Mouse (Mus musculus) right cerebral cortex, adult 18-20 months (tissue): ENCODE data around the gene Cacna1a.
A peak's percentile ranks its signal among the peaks of the same experiment; 100 is the strongest.

Source experiments
- DNase-seq: peaks from one replicate; pipeline ENCODE4 v3.0.0; 2022; ENCODE audit warnings: mixed read lengths

The Cacna1a gene

DNA sequence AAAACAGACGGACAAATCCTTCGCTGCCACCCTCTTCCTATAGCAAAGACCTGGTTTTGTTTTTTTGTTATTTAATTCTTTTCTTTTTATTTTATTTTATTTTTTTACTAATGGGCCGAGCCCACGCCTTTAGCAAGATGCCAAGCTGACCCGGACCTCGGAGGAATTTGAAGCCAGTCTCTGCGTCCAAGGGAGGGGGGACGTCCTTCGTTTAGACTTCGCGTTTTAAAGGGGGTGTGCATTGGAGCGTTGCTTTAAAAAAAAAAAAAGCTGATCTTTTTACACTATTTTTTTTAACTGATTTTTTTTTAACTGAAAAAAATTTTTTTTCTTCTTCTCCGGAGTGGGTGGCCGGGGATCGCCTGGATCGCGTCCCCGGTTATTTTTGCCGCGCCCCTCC lies 26.7 kb downstream of the Cacna1a start:
- no peak for DNase-seq

- peak; percentile 32 for DNase-seq
Measured at GRCm38 (mm10) chr8:84415378-84415898, 27.2 kb downstream of the Cacna1a start.

DNA sequence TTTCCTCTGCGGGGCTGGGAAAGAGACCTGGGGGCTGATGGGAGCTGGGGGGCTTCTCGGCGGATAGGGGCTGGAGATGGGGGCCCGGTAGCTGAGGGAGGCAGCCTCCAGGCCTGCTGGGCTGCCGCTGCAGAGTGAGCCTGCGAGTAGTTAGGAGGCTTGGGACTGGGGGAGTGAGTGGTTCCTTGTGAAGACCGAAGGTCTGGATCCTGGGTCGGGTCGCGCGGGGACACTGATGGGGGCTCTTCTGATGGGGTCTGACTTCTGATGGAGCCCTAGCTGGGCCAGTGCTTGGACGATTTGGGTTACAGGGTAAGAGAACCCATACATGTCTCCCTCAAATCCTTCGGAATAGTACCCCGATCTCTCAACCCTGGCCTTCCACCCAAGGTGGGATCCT lies 27.8 kb downstream of the Cacna1a start:
- no peak for DNase-seq

- peak; percentile 58 for DNase-seq
Measured at GRCm38 (mm10) chr8:84416915-84417314, 28.7 kb downstream of the Cacna1a start.

DNA sequence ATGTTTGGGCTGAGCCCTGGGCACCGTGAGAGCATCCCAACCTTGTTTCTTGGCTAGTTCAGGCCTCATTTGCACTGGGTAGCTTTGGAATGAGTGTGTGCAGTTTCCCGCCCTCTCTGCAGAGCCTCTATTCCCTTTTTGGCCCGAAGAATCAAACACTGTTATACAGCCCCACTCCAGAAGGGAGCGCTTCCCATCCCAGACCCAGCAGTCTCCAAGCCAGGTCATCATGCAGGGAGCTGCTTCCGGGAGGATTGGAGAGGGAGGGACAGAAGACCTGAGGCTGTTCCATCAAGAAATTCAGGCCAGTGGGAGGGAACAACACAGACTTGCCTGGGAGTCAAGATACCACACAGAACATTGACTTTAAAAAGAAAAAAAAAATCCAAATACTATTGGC lies 29.6 kb downstream of the Cacna1a start:
- peak; percentile 31 for DNase-seq

DNA sequence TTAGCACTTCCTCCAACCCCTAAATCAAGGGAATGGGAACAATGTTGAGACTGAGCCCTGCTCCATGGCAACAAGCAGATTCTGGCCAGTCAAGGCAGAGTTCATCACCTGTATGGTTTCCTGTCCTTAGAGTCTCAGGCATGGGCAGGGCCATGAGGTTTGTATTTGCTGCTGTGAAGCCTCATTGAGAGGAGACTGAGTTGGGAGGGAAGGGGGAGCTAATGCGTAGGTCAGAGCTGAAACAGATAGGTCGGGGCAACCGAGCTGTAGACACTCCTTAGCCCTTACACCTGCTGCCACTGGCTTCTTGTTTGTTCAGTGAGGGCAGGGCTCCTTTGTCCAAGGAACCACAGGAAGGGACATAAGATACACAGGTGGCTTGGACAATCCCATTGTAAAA lies 36.2 kb downstream of the Cacna1a start:
- DNase-seq = no peak

DNA sequence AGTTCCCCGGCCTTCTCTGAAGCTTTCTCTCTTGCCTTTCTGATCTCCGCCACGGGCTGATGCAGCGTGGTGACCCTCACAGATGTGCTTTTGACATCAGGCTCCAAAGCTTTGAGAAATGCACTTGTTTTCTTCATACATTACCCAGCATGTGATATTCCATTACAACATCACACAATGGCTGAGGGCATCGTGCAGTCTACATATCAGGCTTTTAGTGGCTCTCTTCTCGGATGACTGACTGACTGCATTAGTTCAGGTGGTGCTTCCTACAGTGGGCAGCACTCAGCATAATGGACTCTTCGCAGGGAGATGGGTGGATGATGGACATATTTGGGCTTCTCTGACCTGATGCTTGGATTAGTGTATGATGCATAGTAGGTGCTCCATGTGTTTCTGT lies 37.8 kb downstream of the Cacna1a start:
- DNase-seq = no peak

DNA sequence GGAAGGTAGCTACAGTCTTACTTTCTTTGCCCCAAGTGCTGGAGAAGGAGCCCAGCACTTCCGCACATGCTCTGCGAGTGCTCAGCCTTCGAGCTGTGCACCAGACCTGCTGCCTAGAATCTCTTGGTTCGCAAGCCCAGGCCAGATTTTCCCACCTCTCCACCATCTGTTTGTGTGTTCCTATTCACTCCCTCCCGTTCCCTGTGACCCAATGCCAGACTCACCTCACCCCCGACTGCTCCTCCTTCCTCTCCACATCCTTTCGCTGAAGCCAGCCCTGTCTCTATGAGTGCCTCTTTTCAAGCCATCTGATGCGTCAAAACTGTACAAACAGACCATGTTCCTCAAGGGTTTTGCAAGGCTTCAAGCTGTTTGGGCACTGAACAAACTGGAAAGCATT lies 38.3 kb downstream of the Cacna1a start:
- no peak for DNase-seq

- DNase-seq = no peak
Measured at GRCm38 (mm10) chr8:84428034-84428433, 39.8 kb downstream of the Cacna1a start.

- DNase-seq = no peak
Measured at GRCm38 (mm10) chr8:84429014-84429413, 40.8 kb downstream of the Cacna1a start.

- peak; percentile 62 for DNase-seq
Measured at GRCm38 (mm10) chr8:84429492-84429891, 41.3 kb downstream of the Cacna1a start.

DNA sequence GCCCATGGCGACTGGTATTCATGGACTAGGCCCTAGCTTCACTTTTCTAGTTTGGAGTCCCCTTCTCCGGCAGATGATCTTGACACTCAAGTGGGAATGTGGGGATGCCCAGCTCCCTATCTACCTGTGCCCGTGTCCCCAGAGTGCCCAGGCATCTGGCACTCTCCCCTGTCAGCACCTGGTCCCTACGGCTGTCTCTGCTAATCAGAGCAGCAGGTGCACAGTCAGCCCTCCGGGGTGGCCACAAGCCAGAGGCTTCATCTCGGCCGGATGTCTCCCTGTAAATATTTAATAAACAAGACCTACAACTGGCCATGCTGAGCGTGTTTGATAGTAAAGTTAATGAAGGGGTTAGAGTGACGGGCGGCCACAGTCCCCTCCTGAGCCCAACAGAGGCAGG lies 47.1 kb downstream of the Cacna1a start:
- DNase-seq = no peak

DNA sequence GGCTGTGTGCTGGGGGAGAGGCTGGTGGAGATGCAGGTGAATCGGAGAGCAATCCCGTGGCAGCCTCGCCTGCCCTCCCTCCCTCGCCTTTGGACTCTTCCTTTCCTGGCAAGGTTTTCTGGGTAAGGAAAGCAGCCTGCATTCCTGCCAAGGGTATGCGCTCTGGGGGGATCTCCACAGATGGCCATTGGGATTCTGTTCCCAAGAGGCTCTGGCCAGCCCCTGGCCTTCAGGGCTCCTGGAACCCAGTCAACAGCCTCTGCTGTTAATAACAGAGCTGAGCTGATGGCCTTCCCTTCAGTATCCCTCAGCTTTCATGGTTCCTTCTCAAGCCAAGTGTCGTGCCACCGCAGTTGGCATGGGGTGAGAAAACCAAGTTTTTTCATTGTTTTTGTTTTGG lies 51.6 kb downstream of the Cacna1a start:
- no peak for DNase-seq

DNA sequence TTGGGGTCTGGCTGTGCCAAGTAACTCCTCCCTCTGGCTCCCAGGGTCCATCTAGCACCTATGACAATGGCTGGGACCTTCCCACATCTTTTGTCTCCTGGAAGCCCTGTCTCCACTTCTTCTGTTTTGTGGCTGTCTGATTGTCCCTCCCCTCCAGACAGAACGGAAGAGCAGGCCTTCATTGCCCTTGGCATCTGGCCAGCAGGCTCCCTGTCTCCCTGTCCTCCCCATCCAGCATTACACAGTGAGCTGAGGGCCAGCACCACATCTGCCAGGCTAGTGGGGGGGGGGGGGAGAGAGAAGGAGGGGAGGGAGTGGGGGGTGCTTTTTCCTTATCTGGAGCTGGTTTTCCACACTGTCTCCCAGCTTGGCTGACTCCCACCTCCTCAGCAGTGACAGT lies 53.8 kb downstream of the Cacna1a start:
- no peak for DNase-seq

- no peak for DNase-seq
Measured at GRCm38 (mm10) chr8:84446571-84446991, 58.3 kb downstream of the Cacna1a start.

- no peak for DNase-seq
Measured at GRCm38 (mm10) chr8:84454532-84454931, 66.3 kb downstream of the Cacna1a start.

DNA sequence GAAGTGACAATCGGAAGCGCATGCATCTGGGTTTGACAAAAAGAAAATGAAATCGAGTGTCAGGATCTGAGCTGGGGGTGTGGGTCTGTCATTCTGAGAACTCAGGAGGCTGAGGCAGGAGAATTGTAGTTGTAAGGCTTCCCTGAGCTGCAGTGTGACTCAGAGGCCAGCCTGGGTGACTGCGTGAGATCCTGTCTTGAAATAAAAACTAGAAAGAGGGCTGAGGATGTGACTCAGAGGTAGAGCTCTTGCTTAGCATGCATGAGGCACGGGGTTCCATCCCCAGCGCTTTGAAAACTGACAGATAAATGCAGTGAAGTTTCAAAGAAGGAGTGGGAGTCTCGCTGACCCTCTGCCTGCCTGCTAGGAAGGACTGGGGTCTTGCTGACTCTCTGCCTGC lies 70.6 kb downstream of the Cacna1a start:
- peak; percentile 67 for DNase-seq

- DNase-seq = peak; percentile 68
Measured at GRCm38 (mm10) chr8:84459276-84459675, 71.0 kb downstream of the Cacna1a start.

GRCm38 (mm10) chr8:84460698-84461097 lies 72.5 kb downstream of the Cacna1a start:
- no peak for DNase-seq

- no peak for DNase-seq
Measured at GRCm38 (mm10) chr8:84466932-84467331, 78.7 kb downstream of the Cacna1a start.

DNA sequence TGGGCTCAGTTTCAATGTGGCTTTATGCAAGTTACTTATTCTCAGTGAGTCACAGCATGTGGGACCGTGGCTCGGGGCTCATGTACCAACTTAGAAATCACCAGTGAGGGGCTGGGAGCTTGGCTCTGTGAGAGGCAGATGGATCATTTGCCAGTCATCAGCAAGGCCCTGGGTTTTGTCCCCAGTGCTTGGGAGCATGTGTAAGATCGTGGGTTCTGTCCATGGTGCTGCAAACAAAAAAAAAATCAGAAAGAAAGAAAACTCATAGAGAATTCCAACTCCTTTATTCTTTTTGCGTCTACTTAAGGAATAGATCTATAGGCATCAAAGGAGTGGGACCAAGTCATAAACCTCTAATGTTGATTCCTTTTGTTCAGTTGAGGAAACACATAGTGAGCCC lies 80.8 kb downstream of the Cacna1a start:
- no peak for DNase-seq

- no peak for DNase-seq
Measured at GRCm38 (mm10) chr8:84471271-84471995, 83.2 kb downstream of the Cacna1a start.

DNA sequence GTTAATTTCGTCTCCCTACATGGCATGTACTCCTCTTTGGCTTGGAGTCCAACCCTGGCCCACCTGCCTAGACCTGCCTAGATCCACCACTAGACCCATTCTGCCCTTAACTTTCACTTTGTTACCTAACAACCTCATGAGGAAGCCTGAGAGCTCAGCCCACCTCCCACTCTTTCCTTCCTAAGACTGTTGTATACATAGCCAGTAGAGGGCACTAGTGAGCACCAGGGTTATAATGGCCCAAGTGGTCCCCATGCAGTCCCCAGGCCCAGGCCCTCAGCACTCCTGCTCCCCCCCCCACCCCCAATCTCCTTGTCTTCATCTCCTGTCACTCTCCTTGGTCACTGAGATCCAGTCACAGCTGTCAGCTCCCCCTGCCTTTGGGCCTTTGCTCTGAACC lies 86.2 kb downstream of the Cacna1a start:
- DNase-seq = no peak

DNA sequence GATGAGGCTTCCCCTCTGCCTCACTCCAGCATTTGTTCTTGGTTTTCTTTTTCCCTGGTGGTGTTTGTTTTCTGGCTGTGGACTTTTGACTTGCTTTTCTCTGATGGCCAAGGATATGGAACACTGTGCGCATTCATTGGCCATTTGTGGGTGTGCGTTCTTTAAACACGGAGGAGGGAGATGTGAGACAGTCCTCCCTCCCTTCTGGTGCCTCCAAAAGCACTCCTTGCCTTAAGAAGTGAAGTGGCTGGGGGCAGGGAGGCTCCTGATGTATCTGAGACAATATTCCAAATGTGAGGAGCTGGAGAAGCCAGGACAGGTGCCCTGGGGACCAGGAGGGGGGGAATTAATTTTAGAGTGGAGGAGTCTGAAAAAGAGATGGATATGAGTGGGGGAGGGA lies 89.1 kb downstream of the Cacna1a start:
- DNase-seq = peak; percentile 57

GRCm38 (mm10) chr8:84483004-84483403 lies 94.8 kb downstream of the Cacna1a start:
- DNase-seq = no peak
